Mouse (Mus musculus) liver, postnatal 0 days (tissue): ENCODE measurements around the gene Glt6d1. TPM values are rescaled to one million over a fixed set of nuclear protein-coding genes. Genes with fewer than 3 reads are reported as not detected.

ENCODE experiments used
- ATAC-seq: fragments of 200-750 bp; cut with Nextera tagmentation; 2 replicates; pipeline ENCODE4 v1.8.0; 2017; ENCODE audit warnings: mild to moderate bottlenecking, moderate library complexity
- DNase-seq: peaks from one replicate; pipeline ENCODE4 v3.0.0-alpha.2; 2016
- H3K27ac ChIP-seq: fragments of 300-500 bp; sonication (generic); 2 replicates; pipeline ENCODE4 v1.5.1; 2014; ENCODE audit warnings: antibody characterized with exemption, moderate library complexity, mild to moderate bottlenecking, low read depth
- H3K27me3 ChIP-seq: fragments of 300-500 bp; sonication (generic); 2 replicates; pipeline ENCODE4 v1.6.1; 2014; ENCODE audit warnings: low read length, control low read depth, mixed read lengths; ENCODE audit not compliant: insufficient read depth
- H3K36me3 ChIP-seq: fragments of 300-500 bp; sonication (generic); replicated peaks from 2 replicates; pipeline ENCODE4 v1.6.1; 2014; ENCODE audit warnings: mild to moderate bottlenecking, control low read depth, low read length, moderate library complexity, mixed read lengths; ENCODE audit not compliant: insufficient read depth
- H3K4me1 ChIP-seq: fragments of 300-500 bp; sonication (generic); 2 replicates; pipeline ENCODE4 v1.6.1; 2014; ENCODE audit warnings: antibody characterized with exemption, mild to moderate bottlenecking, control low read depth; ENCODE audit not compliant: insufficient read depth
- H3K4me2 ChIP-seq: fragments of 300-500 bp; sonication (generic); 2 replicates; pipeline ENCODE4 v1.6.1; 2014; ENCODE audit warnings: low read depth, mild to moderate bottlenecking, low read length, moderate library complexity, mixed read lengths
- H3K4me3 ChIP-seq: fragments of 300-500 bp; sonication (generic); 2 replicates; pipeline ENCODE4 v1.5.1; 2014; ENCODE audit warnings: low read depth, low read length
- H3K9ac ChIP-seq: fragments of 300-500 bp; sonication (generic); replicated peaks from 2 replicates; pipeline ENCODE4 v1.6.1; 2014; ENCODE audit warnings: mild to moderate bottlenecking, moderate library complexity
- H3K9me3 ChIP-seq: fragments of 300-500 bp; sonication (generic); 2 replicates; pipeline ENCODE4 v1.6.1; 2016; ENCODE audit warnings: mild to moderate bottlenecking, control low read depth, low read length, mixed read lengths
- CTCF ChIP-seq: sonication (generic); IDR thresholded peaks from 2 replicates; pipeline ENCODE4 v1.5.1; 2016; ENCODE audit warnings: antibody characterized with exemption, low read depth
- EP300 ChIP-seq: IDR thresholded peaks from 2 replicates; pipeline ENCODE4 v1.6.1; 2016; ENCODE audit warnings: antibody characterized with exemption, low read depth, mild to moderate bottlenecking
- WGBS: fragments of 180-500 bp; shearing (Covaris S2); extraction: QIAGEN DNeasy Blood & Tissue Kit; methylation state at CpG from one replicate; pipeline ENCODE4 v1.1.7; 2014; ENCODE audit not compliant: insufficient replicate concordance; 5-methylcytosine and 5-hydroxymethylcytosine counted together
- polyA plus RNA-seq: library from polyadenylated mRNA; unstranded; fragments of >200 nt; fragmentation: Nextera tagmentation; extraction: Ambion mirVana; gene quantifications from 2 replicates; pipeline ENCODE4 v1.2.1, GENCODE M21; 2015

Gene Glt6d1
- polyA plus RNA-seq, 1 experiment from 2014 or later, result not detected

DNA sequence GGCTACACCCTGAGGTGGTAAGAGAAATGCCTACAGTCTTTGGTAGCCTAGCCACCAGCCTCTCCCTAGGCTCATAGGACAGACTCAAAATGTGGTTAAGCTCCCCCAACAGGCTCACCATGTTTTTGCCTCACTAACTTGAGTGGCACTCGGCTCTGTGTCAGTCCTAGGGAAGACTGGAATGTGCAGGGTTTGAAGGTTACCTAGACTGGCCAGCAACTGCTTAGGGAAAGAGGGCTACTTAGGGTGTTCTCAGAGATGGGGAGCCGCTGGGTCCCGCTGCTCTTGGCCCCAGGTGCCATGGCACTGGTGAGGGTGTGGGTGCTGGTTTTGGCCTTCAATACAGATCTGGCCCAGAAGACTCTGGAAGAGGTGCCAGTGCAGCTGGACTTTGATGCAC is 33.7 kb downstream of the Glt6d1 start, which contains the start of gene Gm13539:
Gm13539 (plus strand) TSS at position 301 of the 400 bp plus-strand sequence.
- Histone ChIP-seq H3K27ac (no peak within 1 kb of the TSS), H3K36me3 (no peaks in the 10 kb centered on the region), H3K9me3 (no peaks in the 10 kb centered on the region), H3K4me3 (no peak within 1 kb of the TSS), H3K4me1 (no peaks in the 10 kb centered on the region), H3K4me2 (no peak within 1 kb of the TSS), H3K9ac (no peak within 1 kb of the TSS), H3K27me3 (0 out of 2 replicates have a peak, but pooled peaks cover 2% of the 10 kb centered on the region)
- no peak for DNase-seq
- no peak for ATAC-seq
- 66% methylated on average over 3 of the region's 3 CpGs for WGBS
- TF ChIP-seq EP300 (no peak), CTCF (no peak)

DNA sequence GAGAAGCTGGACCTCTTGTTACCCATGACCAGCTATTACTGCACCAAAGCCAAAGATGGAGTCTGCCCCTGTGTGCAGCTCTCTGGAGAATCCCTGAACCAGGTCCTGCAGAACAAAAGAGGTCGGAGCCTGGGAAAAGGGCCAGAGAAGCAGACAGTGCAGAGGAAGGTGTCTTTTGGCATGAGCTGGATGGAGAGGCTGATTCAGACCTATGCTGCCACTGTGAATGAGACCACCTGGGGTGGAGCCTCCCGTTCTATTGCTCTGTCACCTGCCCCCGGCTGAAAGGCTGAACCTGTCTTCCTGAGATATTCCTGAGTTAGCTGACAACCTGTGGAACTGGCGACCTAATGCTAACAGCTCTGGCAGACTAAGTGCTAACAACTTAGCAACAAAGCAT is 34.7 kb downstream of the Glt6d1 start:
- no peaks in the 10 kb centered on the region for H3K9me3 ChIP-seq
- WGBS, result 33% methylated on average over 4 of the region's 4 CpGs
- H3K4me1 ChIP-seq, result no peaks in the 10 kb centered on the region
- no peak overlapping the region for H3K4me2 ChIP-seq
- no peaks in the 10 kb centered on the region for H3K36me3 ChIP-seq
- no peak overlapping the region for H3K9ac ChIP-seq
- ATAC-seq (no peak), DNase-seq (no peak)
- 0 out of 2 replicates have a peak, but pooled peaks cover 2% of the 10 kb centered on the region for H3K27me3 ChIP-seq
- no peak for TF ChIP-seq EP300
- no peak for TF ChIP-seq CTCF
- H3K27ac ChIP-seq, result no peak overlapping the region
- H3K4me3 ChIP-seq, result no peak overlapping the region

DNA sequence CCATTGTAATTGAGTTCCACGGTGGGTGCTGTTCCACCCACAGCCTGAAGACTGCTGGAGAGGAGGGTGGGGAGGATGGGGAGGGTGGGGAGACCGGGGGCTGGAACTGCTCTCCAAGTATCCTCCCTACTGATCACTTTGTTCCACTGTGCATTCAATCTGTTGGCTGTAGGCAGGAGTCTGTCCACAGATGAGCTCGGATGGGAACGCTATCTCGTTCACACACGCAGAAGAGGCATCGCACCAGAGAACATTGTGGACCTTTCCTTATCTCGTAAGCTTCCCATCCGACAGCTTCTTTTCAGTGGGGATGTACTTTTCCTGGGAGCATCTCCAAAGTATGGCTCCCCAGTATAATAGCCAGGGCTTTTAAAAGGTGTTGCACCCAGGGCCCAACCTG is 36.6 kb downstream of the Glt6d1 start:
- TF ChIP-seq CTCF (no peak), EP300 (no peak)
- Histone ChIP-seq H3K36me3 (no peaks in the 10 kb centered on the region), H3K4me2 (no peak overlapping the region), H3K27ac (no peak overlapping the region), H3K9ac (no peak overlapping the region), H3K4me3 (no peak overlapping the region), H3K9me3 (no peaks in the 10 kb centered on the region), H3K4me1 (no peaks in the 10 kb centered on the region), H3K27me3 (0 out of 2 replicates have a peak, but pooled peaks cover 1% of the 10 kb centered on the region)
- WGBS, result 72% methylated on average over 9 of the region's 9 CpGs
- DNase-seq (no peak), ATAC-seq (no peak)

DNA sequence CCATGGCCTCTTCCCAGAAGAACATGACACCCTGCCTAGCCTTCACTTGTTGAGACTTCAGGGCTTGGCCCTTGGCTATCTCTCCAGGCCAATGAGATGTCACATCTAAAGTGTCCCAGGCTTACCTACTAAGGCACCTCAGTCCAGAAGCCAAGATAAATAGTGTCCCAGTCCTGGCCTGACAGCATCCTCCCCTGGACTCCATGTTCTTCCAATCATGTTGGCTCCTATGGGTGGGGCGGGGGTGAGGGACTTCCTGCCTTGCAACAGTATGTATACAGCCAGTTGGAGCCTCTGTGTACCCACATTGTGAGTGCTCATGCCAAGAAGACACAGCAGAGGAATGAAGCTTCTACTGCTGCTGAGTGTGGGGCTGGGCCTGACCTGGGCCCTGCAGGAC is 38.9 kb downstream of the Glt6d1 start, which contains the start of gene Lcn11:
Lcn11 (plus strand) TSS at position 301 of the 400 bp plus-strand sequence.
- TF ChIP-seq CTCF (no peak), EP300 (no peak)
- ATAC-seq, result no peak
- WGBS, result 68% methylated on average over 1 of the region's 1 CpGs
- H3K4me2 ChIP-seq, result no peak within 1 kb of the TSS
- H3K9me3 ChIP-seq, result no peaks in the 10 kb centered on the region
- H3K4me1 ChIP-seq, result no peaks in the 10 kb centered on the region
- H3K27me3 ChIP-seq, result no peaks in the 10 kb centered on the region
- no peak within 1 kb of the TSS for H3K27ac ChIP-seq
- H3K4me3 ChIP-seq, result no peak within 1 kb of the TSS
- H3K36me3 ChIP-seq, result no peaks in the 10 kb centered on the region
- DNase-seq, result no peak
- no peak within 1 kb of the TSS for H3K9ac ChIP-seq

DNA sequence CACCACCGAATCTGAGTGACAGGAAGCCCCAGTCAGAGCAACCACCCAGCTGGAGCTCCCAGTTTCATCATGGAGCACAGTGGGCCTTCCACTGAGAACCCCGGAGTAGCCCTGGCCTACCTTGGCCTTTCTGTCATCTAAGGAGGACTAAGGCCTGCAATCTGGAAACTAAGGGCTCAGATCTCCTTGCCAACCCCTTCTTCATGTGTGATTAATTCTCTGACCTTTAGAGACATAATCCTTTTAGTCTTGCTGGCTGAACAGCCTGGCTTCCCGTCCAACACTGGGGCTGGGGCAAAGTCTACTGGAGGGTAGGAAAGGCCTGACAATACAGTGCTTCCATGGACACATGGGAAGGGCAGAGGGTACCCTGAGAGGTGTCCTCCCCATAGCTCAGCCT is 39.7 kb downstream of the Glt6d1 start:
- ATAC-seq, result no peak
- H3K27me3 ChIP-seq, result no peaks in the 10 kb centered on the region
- H3K9me3 ChIP-seq, result no peaks in the 10 kb centered on the region
- no peaks in the 10 kb centered on the region for H3K4me1 ChIP-seq
- H3K9ac ChIP-seq, result no peak overlapping the region
- 73% methylated on average over 3 of the region's 3 CpGs for WGBS
- no peak for DNase-seq
- no peak overlapping the region for H3K4me3 ChIP-seq
- no peaks in the 10 kb centered on the region for H3K36me3 ChIP-seq
- no peak overlapping the region for H3K27ac ChIP-seq
- TF ChIP-seq EP300, result no peak
- TF ChIP-seq CTCF, result no peak
- no peak overlapping the region for H3K4me2 ChIP-seq

DNA sequence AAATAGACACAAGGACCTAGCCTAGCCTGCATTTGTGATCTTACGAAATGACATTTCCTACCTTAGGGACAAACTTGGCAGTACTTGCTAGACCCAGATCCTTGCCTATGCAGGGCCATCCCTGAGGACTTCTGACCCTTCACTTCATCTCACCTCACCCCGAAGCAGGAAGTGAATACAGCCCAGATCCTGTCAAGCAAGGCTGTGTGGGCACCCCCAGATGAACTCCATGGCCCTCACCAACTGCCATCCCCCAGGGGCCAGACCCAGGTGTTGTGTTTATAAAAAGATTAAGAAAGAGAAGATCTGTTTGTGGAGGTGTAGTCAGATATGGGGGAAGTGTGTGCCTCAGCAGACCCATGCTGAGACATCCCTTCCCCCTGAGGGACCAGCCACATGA is 41.0 kb downstream of the Glt6d1 start:
- Histone ChIP-seq H3K36me3 (no peaks in the 10 kb centered on the region), H3K4me1 (no peaks in the 10 kb centered on the region), H3K27me3 (no peaks in the 10 kb centered on the region), H3K9ac (no peak overlapping the region), H3K9me3 (no peaks in the 10 kb centered on the region), H3K4me2 (no peak overlapping the region), H3K27ac (no peak overlapping the region), H3K4me3 (no peak overlapping the region)
- WGBS, result 60% methylated on average over 2 of the region's 2 CpGs
- no peak for TF ChIP-seq EP300
- no peak for TF ChIP-seq CTCF
- DNase-seq, result no peak
- ATAC-seq, result no peak

DNA sequence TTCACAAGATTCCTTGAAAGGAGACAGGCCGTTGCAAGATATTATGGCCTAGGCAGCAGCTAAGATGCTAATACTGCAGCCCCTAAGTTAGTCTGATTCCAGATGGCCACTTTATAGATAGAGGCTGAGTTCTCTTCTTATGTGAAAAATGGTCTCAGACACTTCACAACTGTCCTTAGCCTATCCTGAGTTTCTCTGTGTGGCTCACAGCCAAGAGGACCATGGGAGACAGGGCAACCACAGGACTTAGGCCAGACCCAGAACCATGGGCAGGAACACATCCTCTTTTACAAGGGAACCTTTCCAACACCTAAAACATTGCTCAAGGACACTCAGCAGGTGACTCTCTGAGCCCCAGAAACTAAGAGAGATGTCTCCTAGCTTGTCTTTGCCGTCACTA is 42.1 kb downstream of the Glt6d1 start:
- Histone ChIP-seq H3K9ac (no peak overlapping the region), H3K4me3 (no peak overlapping the region), H3K27ac (no peak overlapping the region), H3K4me1 (no peaks in the 10 kb centered on the region), H3K4me2 (no peak overlapping the region), H3K27me3 (no peaks in the 10 kb centered on the region), H3K9me3 (no peaks in the 10 kb centered on the region), H3K36me3 (no peaks in the 10 kb centered on the region)
- TF ChIP-seq CTCF (no peak), EP300 (no peak)
- DNase-seq, result no peak
- no peak for ATAC-seq
- 87% methylated on average over 2 of the region's 2 CpGs for WGBS
